Mouse (Mus musculus): ENCODE measurements around the gene Eef2.
"Not testable (repeated sequence)": the region's sequence is repeated elsewhere in the genome, so short reads cannot be mapped to it uniquely, and the experiment has no call there.

Eef2 gene

DNA sequence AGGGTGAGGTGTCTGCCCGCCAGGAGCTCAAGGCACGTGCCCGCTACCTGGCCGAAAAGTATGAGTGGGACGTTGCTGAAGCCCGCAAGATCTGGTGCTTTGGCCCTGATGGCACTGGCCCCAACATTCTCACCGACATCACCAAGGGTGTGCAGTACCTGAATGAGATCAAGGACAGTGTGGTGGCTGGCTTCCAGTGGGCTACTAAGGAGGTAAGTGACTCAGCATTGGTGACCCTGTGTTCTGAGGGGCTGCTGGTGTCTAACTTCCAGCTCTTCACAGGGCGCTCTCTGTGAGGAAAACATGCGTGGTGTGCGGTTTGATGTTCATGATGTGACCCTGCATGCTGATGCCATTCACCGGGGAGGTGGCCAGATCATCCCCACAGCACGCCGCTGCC, 4.5 kb downstream of the Eef2 start:
- DNase-seq (ENCODE audit: low spot score): no peak

DNA sequence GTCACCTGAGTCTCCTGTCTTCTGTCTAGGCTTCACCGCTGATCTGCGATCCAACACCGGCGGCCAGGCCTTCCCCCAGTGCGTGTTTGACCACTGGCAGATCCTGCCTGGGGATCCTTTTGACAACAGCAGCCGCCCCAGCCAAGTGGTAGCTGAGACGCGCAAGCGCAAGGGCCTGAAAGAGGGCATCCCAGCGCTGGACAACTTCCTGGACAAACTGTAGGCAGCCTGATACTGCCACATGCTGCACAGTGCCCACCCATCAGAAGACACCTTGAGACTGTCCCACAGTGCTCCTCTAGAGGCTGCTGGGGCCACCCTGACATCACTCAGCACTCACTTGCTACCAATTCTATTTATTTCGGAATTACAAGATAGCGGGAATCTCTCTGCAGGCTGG, 5.4 kb downstream of the Eef2 start:
- DNase-seq (ENCODE audit: low spot score): not testable (repeated sequence)

DNA sequence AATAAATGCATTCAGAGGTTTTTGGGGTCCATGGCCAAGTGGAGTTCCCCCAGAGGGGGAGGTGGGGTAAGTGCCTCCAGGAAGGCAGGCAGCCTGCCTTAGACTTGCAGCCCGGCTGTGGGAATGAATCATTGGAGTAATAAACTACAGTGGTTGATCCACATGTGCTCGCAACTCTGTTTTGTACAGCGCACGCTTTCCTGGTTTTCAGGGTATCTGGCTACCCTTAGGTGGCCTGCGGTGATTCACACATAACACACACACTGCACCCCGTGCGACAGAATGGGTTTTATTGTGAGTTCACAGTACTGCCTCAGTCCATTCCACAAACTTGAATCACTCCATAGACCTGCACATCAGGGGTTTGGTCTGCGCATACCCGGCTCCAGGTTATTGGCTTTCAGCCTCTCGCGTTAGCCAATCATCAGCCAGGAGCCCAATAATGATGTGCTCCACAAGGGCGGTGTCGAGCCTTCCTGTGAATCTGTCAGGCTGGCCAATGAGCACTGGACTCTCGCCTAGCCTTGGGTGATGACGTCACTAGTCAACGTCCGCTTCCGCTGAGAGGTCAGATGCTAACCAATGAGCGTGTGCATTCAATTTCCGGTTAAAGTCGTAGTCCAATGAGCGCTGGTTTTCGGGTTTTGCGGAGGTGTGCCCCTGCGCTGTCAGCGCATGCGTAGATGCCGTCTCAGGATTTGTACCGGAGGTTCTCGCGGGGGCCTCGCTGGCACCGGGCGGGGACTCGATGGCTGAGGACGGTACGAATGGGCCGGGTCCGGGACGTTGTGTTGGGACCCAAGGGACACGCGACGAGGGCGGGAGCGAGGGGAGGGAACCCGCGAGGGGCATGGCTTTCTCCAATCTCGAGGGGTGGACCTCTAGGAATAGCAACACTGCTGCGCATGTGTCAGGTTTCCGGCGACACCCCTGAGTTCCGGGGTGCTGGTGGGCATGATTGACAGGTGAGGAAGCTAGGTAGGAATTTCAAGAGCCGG, 6.2 kb downstream of the Eef2 start, which contains the start of gene Dapk3:
Dapk3 (plus strand) TSS at position 670 of the 998 bp plus-strand sequence.
- peak; percentile 91 for DNase-seq (ENCODE audit: low spot score)

- DNase-seq (ENCODE audit: low spot score): no peak
Observed at GRCm38 (mm10) chr10:81183805-81184204, 7.4 kb downstream of the Eef2 start, which contains the start of gene 4930442H23Rik. Gene 4930442H23Rik, minus strand, starts transcription at chr10:81183849.

GRCm38 (mm10) chr10:81184765-81185164, 8.3 kb downstream of the Eef2 start:
- no peak for DNase-seq (ENCODE audit: low spot score)

- no peak for DNase-seq (ENCODE audit: low spot score)
Observed at GRCm38 (mm10) chr10:81187161-81187560, 10.7 kb downstream of the Eef2 start.

DNA sequence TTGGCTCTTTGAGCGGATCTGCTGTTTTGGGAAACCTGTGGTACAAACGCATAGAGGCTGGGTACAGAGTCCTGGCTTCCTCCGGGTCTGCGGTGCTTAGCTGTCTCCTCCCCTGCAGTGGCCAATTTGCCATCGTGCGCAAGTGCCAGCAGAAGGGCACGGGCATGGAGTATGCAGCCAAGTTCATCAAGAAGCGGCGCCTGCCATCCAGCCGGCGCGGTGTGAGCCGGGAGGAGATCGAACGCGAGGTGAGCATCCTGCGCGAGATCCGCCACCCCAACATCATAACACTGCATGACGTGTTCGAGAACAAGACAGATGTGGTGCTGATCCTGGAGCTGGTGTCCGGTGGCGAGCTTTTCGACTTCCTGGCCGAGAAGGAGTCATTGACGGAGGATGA, 13.4 kb downstream of the Eef2 start:
- DNase-seq (ENCODE audit: low spot score): no peak

DNA sequence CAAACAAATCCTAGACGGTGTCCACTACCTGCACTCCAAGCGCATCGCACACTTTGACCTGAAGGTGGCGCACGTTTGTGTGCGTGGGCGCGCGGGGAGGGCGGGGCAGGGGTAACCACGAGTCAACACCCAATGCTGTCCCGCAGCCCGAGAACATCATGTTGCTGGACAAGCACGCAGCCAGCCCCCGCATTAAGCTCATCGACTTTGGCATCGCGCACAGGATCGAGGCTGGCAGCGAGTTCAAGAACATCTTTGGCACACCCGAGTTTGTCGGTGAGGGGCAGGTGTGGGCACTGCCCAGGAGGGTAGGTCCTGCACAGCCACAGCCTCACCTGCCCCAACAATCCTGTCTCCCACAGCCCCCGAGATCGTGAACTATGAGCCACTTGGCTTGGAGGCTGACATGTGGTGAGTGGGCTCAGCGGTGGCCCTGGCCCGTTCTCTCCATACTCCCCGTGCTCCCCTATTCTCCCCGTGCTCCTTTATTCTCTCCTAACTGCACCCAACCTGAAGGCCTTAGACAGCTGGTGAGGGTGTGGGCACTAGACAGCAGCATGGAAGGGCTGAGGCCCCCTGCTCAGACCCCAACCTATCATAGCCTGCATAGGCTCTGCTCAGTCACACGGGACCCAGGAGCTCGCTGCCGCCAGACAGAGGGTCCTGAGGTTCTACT, 13.9 kb downstream of the Eef2 start:
- DNase-seq (ENCODE audit: low spot score): no peak

DNA sequence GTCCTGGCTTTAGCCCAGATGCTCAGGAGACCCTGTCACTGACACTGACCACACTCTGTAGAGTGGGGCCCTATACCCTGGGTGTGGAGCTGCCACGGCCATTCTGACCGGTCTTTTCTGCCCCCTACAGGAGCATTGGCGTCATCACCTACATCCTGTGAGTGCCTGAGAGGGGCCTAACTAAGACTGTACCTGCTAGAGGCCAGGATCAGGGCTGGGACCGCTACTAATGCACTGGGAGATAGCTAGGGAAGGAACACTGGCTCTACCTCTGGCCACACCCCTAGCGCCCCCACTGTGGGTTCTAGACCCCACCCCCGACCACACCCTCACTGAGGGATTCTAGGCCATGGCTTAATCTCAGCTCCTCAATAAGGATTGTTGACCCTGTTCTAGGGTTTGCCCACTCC, 14.5 kb downstream of the Eef2 start:
- DNase-seq (ENCODE audit: low spot score): no peak

DNA sequence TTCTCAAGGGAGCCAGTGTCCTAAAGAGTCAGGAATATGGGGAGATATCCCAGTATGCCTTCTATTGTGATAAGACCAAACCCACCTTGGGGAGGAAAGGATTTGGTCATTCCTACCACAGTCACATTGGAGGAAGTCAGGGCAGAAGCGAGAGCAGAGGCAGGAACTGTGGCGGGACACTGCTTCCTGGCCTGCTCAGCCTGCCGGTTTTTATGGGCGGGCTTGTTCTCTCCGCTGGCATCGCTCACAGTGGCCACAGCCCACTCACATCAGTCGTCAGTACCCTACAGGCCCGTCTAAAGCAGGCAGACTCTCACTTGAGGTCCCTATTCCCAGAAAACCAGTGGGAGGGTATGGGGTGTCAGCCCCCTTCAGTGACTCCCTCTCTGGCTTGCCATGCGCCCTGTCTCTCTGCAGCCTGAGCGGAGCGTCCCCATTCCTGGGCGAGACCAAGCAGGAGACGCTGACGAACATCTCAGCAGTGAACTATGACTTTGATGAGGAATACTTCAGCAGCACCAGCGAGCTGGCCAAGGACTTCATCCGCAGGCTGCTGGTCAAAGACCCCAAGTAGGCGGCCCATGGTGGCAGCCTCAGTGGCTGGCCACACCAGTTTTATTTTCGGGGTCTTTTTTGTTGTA, 15.0 kb downstream of the Eef2 start:
- DNase-seq (ENCODE audit: low spot score): no peak

- no peak for DNase-seq (ENCODE audit: low spot score)
Observed at GRCm38 (mm10) chr10:81192270-81192967, 16.0 kb downstream of the Eef2 start.

- no peak for DNase-seq (ENCODE audit: low spot score)
Observed at GRCm38 (mm10) chr10:81192968-81193501, 16.6 kb downstream of the Eef2 start.

- no peak for DNase-seq (ENCODE audit: low spot score)
Observed at GRCm38 (mm10) chr10:81193991-81194774, 17.8 kb downstream of the Eef2 start.

- no peak for DNase-seq (ENCODE audit: low spot score)
Observed at GRCm38 (mm10) chr10:81195300-81195699, 18.9 kb downstream of the Eef2 start.

GRCm38 (mm10) chr10:81196470-81197065, 20.1 kb downstream of the Eef2 start:
- DNase-seq (ENCODE audit: low spot score): no peak

- DNase-seq (ENCODE audit: low spot score): no peak
Observed at GRCm38 (mm10) chr10:81197305-81197704, 20.9 kb downstream of the Eef2 start.

DNA sequence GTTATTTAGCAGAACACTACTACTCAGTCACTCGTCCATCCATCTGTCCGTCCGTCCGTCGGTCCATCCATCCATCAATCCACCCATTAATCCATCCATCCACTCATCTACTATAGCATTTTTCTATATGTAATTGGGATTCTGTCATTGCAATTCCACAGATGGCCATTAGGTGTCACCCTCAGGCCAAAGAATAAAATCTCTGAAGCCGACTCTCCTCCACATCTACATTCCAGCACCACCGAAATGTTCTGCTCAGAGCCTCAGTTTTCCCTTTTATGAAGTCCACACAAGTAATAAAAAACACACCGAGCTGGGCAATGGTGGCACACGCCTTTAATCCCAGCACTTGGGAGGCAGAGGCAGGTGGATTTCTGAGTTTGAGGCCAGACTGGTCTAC, 21.8 kb downstream of the Eef2 start:
- DNase-seq (ENCODE audit: low spot score): no peak

- no peak for DNase-seq (ENCODE audit: low spot score)
Observed at GRCm38 (mm10) chr10:81198990-81199389, 22.6 kb downstream of the Eef2 start.

- no peak for DNase-seq (ENCODE audit: low spot score)
Observed at GRCm38 (mm10) chr10:81200141-81200540, 23.7 kb downstream of the Eef2 start.

- no peak for DNase-seq (ENCODE audit: low spot score)
Observed at GRCm38 (mm10) chr10:81200605-81201287, 24.3 kb downstream of the Eef2 start.
